Mouse (Mus musculus) ES-Bruce4 (cell line): ENCODE results near the gene Hspb11. TPM values are rescaled to one million over a fixed set of nuclear protein-coding genes. Genes with fewer than 3 reads are reported as not detected.

Experiments
- H3K27ac ChIP-seq: 2 replicates; pipeline ENCODE4 v1.5.1; 2012; ENCODE audit warnings: low read length, inconsistent platforms; ENCODE audit not compliant: insufficient read depth
- H3K27me3 ChIP-seq: 2 replicates; pipeline ENCODE4 v1.6.1; 2012; ENCODE audit warnings: mild to moderate bottlenecking, low read length, inconsistent platforms; ENCODE audit not compliant: control insufficient read depth, poor library complexity, insufficient read depth, severe bottlenecking
- H3K36me3 ChIP-seq: 2 replicates; pipeline ENCODE4 v1.6.1; 2012; ENCODE audit warnings: inconsistent platforms, mild to moderate bottlenecking, low read length, moderate library complexity; ENCODE audit not compliant: control insufficient read depth, poor library complexity, insufficient read depth, severe bottlenecking
- H3K4me1 ChIP-seq: one replicate; pipeline ENCODE4 v1.8.1; 2011; ENCODE audit warnings: low read length; ENCODE audit not compliant: control insufficient read depth, insufficient read depth
- H3K4me3 ChIP-seq: 2 replicates; pipeline ENCODE4 v1.5.1; 2011; ENCODE audit warnings: low read depth, mild to moderate bottlenecking, low read length
- H3K9ac ChIP-seq: 2 replicates; pipeline ENCODE4 v1.6.1; 2012; ENCODE audit warnings: low read depth, mild to moderate bottlenecking, inconsistent platforms; ENCODE audit not compliant: poor library complexity, severe bottlenecking
- H3K9me3 ChIP-seq: replicated peaks from 2 replicates; pipeline ENCODE4 v1.6.1; 2012; ENCODE audit warnings: mild to moderate bottlenecking, low read length, inconsistent platforms; ENCODE audit not compliant: control insufficient read depth, poor library complexity, insufficient read depth, severe bottlenecking
- CTCF ChIP-seq: IDR thresholded peaks from one replicate; pipeline ENCODE4 v1.8.1; 2011; ENCODE audit warnings: low read depth, low read length
- EP300 ChIP-seq: IDR thresholded peaks from 2 replicates; pipeline ENCODE4 v1.6.1; 2011; ENCODE audit warnings: low read depth, low read length; ENCODE audit not compliant: insufficient read depth
- POLR2A ChIP-seq: IDR thresholded peaks from one replicate; pipeline ENCODE4 v1.8.1; 2011; ENCODE audit warnings: low read length; ENCODE audit not compliant: insufficient read depth
- polyA plus RNA-seq: library from polyadenylated mRNA; stranded (reverse); fragments of >200 nt; gene quantifications from 2 replicates; pipeline ENCODE4 v1.2.4, GENCODE M21; 2011; ENCODE audit warnings: low read depth; ENCODE audit not compliant: missing spikeins, insufficient read depth, insufficient read length

The Hspb11 gene
- polyA plus RNA-seq: 49.0 and 53.9 TPM in 2 replicates

DNA sequence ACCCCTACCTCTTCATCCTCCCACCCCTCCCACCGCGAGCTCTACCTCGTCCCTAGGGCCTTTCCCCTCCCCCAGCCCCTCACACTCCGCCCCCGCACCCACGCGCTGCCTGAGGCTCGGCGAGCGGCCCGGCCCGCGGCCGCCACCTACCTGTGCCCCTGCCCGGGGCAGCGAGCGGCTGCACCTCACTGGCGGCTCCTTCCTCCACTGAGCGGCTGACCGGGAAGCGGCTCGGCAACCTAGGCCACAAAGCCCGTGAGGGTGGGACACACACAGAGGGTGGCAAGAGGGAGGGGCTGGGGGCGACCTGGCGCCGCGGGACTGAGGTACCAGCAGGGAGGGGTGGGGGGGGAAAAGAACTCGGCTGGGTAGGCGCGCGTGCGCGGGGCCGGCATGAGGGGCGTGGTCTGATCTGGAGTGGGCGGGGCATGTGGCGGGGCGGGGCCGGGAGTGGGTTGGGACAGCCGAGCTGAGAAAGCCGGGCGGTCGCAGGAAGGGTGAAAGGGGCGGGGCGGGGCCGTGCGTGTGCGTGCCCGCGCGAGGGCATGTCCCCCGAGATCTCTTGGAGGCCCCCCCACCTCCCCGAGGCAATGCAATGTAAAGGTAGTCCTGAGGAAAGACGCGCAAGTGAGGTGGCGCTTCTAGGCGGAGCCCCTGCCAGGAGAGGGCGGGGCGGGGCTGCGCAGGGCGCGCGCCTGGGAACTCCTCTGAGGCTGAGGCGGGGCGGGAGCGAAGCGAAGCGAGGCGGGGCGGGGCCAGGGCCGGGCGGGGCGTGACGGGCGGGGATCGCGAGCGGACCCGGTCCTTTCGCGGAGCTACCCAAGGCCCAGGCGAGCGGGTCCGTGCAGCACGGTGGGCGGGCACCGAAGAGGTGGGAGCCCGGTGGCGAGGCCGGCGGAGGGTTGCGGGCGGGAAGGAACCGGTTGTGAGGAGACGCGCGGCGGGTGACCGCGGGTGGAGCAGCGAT lies at the start of gene Hspb11, which contains the start of gene Lrrc42:
Gene Hspb11 (plus strand): TSS at position 469 of the 967 bp plus-strand sequence.
Gene Lrrc42 (minus strand): TSS at position 408 of the 967 bp plus-strand sequence.
- H3K36me3 ChIP-seq: no peaks in the 10 kb centered on the region
- H3K4me3 ChIP-seq: peak within 1 kb of the TSS; percentile 97
- TF ChIP-seq POLR2A (no peak), CTCF (no peak), EP300 (no peak)
- peak within 1 kb of the TSS; percentile 86 for H3K9ac ChIP-seq
- no peaks in the 10 kb centered on the region for H3K9me3 ChIP-seq
- H3K27me3 ChIP-seq: no peaks in the 10 kb centered on the region; the same call in 1 of the 2 replicates
- H3K27ac ChIP-seq: no peak within 1 kb of the TSS
- H3K4me1 ChIP-seq: peaks cover 2% of the 10 kb centered on the region

DNA sequence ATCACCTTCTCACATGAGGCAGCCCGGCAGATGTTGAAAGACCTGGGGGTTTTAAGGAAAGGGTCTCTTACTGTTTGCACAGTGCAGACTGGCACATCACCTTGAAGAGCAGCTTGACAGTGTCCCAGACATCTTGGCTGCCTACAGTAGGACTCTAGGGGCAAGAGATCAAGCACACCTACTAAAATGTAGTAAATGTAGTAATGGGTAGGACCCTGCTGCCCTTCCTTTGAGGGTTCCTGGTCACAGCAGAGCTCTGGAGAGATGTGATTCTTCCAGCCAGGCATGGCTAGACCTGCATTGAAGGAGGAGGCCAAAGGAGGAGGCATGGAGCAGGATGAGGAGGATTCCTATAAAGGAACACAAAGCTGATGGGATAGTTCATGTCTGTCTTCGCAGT lies 46.4 kb upstream of the Hspb11 start:
- Histone ChIP-seq H3K27me3 (no peaks in the 10 kb centered on the region), H3K9me3 (no peaks in the 10 kb centered on the region), H3K27ac (no peak overlapping the region), H3K9ac (no peak overlapping the region), H3K4me3 (no peak overlapping the region), H3K4me1 (no peaks in the 10 kb centered on the region), H3K36me3 (no peaks in the 10 kb centered on the region)
- no peak for TF ChIP-seq EP300
- no peak for TF ChIP-seq POLR2A
- TF ChIP-seq CTCF: no peak

DNA sequence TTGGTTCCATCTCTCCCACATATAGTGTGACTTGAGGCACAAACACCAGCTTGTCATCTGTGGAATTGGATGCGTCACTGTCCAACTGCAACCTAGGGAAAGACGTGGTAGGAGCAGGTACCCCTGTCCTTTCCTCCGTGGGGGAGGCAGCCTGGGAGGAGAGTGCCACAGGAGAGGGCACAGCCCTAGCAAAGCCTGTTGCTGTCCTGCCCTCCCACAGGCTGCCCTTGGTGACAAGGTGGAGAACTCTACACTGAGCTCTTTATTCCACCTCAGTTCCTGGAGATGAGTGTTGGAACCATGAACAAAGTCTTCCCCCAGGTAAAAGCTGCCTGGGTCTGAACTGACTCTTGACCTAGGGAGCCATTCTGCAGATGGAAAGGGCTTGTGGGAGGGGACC lies 44.5 kb upstream of the Hspb11 start, which contains the start of gene Ldlrad1:
Gene Ldlrad1 (plus strand): TSS at position 301 of the 400 bp plus-strand sequence.
- Histone ChIP-seq H3K4me3 (no peak within 1 kb of the TSS), H3K4me1 (no peaks in the 10 kb centered on the region), H3K27me3 (no peaks in the 10 kb centered on the region), H3K36me3 (no peaks in the 10 kb centered on the region), H3K9me3 (no peaks in the 10 kb centered on the region), H3K27ac (no peak within 1 kb of the TSS), H3K9ac (no peak within 1 kb of the TSS)
- TF ChIP-seq EP300 (no peak), POLR2A (no peak), CTCF (no peak)

DNA sequence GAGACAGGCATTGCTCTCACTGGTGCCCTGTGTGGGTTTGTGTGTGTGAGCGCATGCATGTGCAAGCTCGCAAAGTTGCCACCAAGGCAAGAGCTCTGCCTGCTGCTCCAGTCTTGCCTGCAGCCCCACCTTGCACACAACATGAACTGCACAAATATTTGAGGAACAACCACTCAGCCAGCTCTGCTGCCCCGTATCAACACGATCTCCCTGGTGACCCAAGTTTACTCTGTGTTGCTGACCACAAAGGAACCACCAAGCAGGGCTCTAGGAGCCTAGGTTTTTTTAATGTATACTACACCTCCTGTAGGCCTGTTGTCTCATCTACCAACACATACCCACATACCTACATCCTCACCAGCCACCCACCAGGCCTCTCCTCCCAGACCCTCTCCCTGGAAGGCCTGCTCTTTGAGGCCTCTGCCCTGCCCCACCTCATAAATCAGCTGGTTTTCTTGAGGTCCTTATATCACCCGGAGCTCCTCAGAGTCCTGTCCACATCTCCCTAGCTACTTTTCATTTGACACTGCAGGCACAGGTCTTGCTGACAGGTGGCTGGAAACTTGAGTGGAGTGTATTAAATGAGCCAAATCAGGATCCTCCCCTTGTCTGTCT lies 42.8 kb upstream of the Hspb11 start:
- H3K36me3 ChIP-seq: no peaks in the 10 kb centered on the region
- no peak overlapping the region for H3K9ac ChIP-seq
- no peaks in the 10 kb centered on the region for H3K9me3 ChIP-seq
- no peaks in the 10 kb centered on the region for H3K27me3 ChIP-seq
- no peaks in the 10 kb centered on the region for H3K4me1 ChIP-seq
- no peak overlapping the region for H3K27ac ChIP-seq
- TF ChIP-seq POLR2A (no peak), CTCF (no peak), EP300 (no peak)
- no peak overlapping the region for H3K4me3 ChIP-seq

DNA sequence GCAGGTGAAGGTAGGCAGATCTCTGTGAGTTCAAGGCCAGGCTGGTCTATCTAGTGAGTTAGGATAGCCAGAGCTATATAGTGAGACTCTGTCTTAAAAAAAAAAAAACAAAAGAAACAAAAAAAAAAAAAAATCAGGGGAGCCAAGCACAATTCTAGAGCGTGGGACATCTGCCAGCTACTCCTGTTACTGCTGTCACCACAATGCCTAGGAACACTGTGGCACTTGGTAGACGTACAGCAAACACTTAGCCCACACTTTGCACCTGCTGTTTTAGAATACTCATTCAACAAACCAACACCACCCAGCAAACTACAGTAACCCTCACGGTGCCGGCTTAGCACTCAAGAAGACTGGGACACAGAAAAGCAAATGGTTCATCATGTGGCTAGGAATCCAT lies 41.9 kb upstream of the Hspb11 start:
- TF ChIP-seq CTCF (no peak), EP300 (no peak), POLR2A (no peak)
- Histone ChIP-seq H3K27me3 (no peaks in the 10 kb centered on the region), H3K9ac (no peak overlapping the region), H3K36me3 (no peaks in the 10 kb centered on the region), H3K4me3 (no peak overlapping the region), H3K9me3 (no peaks in the 10 kb centered on the region), H3K27ac (no peak overlapping the region), H3K4me1 (no peaks in the 10 kb centered on the region)
